Mouse (Mus musculus) frontal cortex, postnatal 36 days (tissue): ENCODE results near the gene Olfr935.

Source experiments
- DNase-seq, 2 experiments: peaks; one replicate each; pipeline ENCODE4 v3.0.0; 2022; ENCODE audit warnings: low spot score in 2 of 2

The Olfr935 gene

GRCm38 (mm10) chr9:38999583-38999982, at the start of gene Olfr935:
Gene Olfr935, minus strand, starts transcription at chr9:38999683.
- no peak for DNase-seq

GRCm38 (mm10) chr9:39023277-39023676, 23.8 kb upstream of the Olfr935 start, which contains the start of gene Olfr146:
Gene Olfr146, minus strand, starts transcription at chr9:39023377.
- DNase-seq = no peak

GRCm38 (mm10) chr9:38988215-38988614, 11.3 kb downstream of the Olfr935 start, which contains the start of gene Olfr934:
Gene Olfr934, minus strand, starts transcription at chr9:38988315.
- DNase-seq = no peak

- DNase-seq = no peak
These were observed 27.5 kb downstream of the Olfr935 start, which contains the start of gene Olfr933 for GRCm38 (mm10) chr9:38972013-38972412. Gene Olfr933, plus strand, starts transcription at chr9:38972313.

- no peak for DNase-seq
These were observed 45.4 kb downstream of the Olfr935 start for GRCm38 (mm10) chr9:38954124-38954416.

GRCm38 (mm10) chr9:38953401-38954123, 45.9 kb downstream of the Olfr935 start:
- DNase-seq = peak; percentile 30 to 45
